Mouse (Mus musculus): Measurements from ENCODE around the gene Wwtr1. TPM values are rescaled to one million over a fixed set of nuclear protein-coding genes. Genes with fewer than 3 reads are reported as not detected.
A peak's percentile ranks its signal among the peaks of the same experiment; 100 is the strongest.

Wwtr1 gene
- polyA plus RNA-seq, 1 experiment, result 0.16 TPM

DNA sequence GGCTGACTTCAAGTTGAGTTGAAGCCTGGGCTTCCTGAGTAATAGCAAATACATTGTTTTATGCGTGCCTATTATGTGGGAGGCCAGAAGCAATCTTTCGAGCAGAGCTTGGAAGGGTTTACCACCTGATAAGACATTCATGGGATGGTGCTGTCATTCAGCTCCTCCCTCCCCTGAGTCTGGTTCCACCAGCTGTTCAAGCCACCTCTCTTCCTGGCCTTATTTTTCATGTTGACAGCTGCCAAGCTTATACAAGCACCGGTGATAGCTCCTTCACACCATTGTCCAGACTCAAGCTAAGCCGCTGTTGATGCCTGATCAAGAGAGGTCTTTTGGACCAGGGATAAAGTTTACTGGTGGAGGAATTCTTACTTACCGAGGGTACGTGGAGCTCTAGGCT, 10.3 kb upstream of the Wwtr1 start:
- no peak overlapping the region for H3K4me3 ChIP-seq (ENCODE audit: insufficient read depth, low read length)
- H3K4me1 ChIP-seq (ENCODE audit: control insufficient read depth, insufficient read depth, low read length), result no peaks in the 10 kb centered on the region
- TF ChIP-seq CTCF (IDR thresholded peaks at IDR 0.05; ENCODE audit: low read depth, low read length) (no peak), POLR2A (IDR thresholded peaks at IDR 0.05; ENCODE audit: borderline replicate concordance, low read depth, low read length) (no peak)
- H3K27ac ChIP-seq (ENCODE audit: insufficient read depth, low read depth, low read length), result no peak overlapping the region

DNA sequence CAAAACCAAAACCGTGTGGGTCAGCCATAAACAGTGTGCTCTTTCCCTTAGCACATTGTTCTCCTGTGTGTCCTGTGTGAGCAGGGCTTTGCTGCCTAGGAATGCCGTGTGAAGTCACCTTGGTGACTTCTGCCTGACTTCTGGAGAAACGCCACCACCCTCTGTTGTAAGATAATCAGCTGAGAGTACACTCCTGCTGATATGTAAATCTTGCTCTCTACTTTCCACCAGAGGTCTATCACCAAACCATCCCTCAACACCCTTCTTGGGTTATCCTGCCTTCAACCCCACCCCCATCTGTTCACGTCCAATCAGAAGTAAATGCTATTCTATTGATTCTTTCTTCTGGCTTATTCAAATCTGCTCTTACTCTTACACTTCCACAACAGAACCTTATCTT, 7.8 kb upstream of the Wwtr1 start:
- H3K4me1 ChIP-seq (ENCODE audit: control insufficient read depth, insufficient read depth, low read length), result no peaks in the 10 kb centered on the region
- no peak overlapping the region for H3K4me3 ChIP-seq (ENCODE audit: insufficient read depth, low read length)
- TF ChIP-seq POLR2A (IDR thresholded peaks at IDR 0.05; ENCODE audit: borderline replicate concordance, low read depth, low read length) (no peak), CTCF (IDR thresholded peaks at IDR 0.05; ENCODE audit: low read depth, low read length) (no peak)
- H3K27ac ChIP-seq (ENCODE audit: insufficient read depth, low read depth, low read length), result no peak overlapping the region

DNA sequence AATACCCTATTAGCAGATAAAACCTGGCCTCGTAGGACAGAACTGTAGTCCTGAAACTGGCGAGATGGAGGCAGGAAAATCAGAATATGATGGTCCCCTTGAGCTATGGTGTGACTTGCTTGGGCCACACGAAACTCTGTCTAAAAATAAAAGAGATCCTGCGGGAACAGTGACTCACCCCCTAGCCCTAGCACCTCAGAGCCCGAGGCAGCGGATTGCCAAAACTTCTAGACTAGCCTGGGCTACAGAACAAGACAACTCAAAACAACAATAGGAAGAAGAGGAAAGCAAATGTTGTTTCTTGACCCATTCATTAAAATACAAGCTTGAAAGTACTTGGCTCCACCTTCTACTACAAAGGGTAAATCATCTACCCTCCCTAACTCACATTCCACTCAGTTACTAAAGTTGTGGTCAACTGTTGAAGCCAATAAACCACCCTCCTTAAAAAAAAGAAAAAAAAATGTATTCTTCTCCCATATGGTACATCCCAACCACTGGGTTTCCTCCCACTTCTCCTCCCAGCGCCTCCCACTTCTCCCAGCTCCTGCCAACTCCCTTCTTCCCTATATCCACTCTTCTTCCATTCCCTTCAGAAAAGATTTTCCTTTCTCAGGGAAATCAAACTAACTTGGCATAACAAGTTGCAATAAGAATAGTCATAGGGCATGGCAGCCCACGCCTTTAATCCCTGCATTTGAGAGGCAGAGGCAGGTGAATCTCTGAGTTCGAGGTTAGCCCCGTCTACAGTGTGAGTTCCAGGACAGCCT, 4.9 kb upstream of the Wwtr1 start:
- no peak for TF ChIP-seq POLR2A (IDR thresholded peaks at IDR 0.05; ENCODE audit: borderline replicate concordance, low read depth, low read length)
- Histone ChIP-seq H3K4me1 (ENCODE audit: control insufficient read depth, insufficient read depth, low read length) (no peaks in the 10 kb centered on the region), H3K4me3 (ENCODE audit: insufficient read depth, low read length) (no peak overlapping the region), H3K27ac (ENCODE audit: insufficient read depth, low read depth, low read length) (no peak overlapping the region)

DNA sequence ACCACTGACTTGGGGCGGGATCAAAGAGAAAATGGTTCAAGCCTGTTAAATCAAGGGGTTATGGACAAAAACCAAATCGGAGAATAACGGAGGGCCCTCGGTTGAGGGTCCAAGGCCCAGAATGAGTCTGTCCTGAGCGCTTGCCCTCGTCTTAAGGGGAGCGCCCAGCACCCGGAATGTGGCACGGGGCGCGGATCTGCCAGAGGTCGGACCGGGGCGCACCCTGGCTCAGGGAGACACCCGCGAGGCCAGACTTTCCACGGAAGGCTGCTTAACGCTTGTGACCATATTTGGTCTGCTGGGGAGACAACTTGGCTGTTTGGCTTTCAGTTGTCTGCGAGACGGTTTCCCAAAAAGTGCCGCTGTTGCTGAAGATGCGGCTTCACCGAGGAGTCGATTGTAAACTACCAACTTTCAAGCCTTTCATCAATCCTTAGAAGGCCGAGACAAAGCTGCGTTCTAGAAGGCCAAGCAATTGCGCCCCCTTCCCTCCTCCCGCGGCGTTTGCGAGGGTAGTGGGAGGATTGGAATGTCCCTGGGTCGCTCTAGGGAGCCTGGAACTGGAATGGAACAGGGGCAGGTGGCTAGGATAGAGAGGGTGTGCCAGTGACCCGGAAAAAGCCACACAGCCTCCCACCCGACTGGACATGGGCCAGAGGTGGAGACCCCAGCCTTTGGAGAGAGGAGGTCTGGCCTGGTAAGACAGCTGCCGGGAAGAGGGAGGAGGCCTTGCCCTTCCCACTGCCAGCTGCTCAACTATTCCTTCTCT, 530 bp upstream of the Wwtr1 start:
- H3K4me1 ChIP-seq (ENCODE audit: control insufficient read depth, insufficient read depth, low read length), result no peaks in the 10 kb centered on the region
- no peak for TF ChIP-seq CTCF (IDR thresholded peaks at IDR 0.05; ENCODE audit: low read depth, low read length)
- no peak for TF ChIP-seq POLR2A (IDR thresholded peaks at IDR 0.05; ENCODE audit: borderline replicate concordance, low read depth, low read length)
- H3K4me3 ChIP-seq (ENCODE audit: insufficient read depth, low read length), result peak overlapping the region; percentile 44
- H3K27ac ChIP-seq (ENCODE audit: insufficient read depth, low read depth, low read length), result no peak overlapping the region

DNA sequence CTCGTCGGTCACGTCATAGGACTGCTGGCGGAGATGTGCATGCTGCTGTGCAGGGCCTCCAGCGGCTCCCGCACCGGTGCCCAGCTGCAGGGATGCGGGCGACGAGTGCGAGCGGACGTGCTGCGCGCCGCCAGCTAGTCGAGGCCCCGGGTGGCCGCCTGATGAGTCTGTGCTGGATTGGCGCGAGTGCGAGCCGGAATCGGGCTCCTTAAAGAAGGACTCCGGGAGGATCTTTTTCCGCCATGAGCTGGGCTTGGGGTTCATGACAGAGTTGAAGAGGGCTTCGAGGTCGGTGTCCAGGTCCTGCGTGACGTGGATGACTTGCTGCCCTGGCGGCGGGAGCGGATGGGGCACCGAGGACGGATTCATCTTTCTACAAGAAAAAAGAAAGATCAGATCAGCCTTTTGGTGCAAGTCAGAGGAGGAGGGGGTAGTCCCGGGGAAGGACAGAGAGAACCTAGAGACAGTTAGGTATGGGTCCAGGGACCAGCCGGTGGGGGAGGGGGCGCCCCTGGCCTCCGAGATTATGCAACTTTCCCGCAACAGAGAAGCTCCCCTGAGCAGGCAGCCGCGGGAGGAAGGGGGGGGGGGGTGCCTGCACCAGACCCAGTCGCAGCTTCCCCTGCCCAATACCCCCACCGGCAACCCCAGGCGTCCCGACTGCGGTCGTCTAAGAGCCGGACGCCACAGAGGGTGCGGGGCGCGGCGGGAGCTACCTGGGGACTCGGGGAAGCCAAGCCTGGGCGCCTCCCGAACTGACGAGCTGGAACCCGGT, 638 bp downstream of the Wwtr1 start:
- Histone ChIP-seq H3K4me3 (ENCODE audit: insufficient read depth, low read length) (peak overlapping the region; percentile 44), H3K27ac (ENCODE audit: insufficient read depth, low read depth, low read length) (no peak overlapping the region)
- TF ChIP-seq POLR2A (IDR thresholded peaks at IDR 0.05; ENCODE audit: borderline replicate concordance, low read depth, low read length), result no peak
- TF ChIP-seq CTCF (IDR thresholded peaks at IDR 0.05; ENCODE audit: low read depth, low read length), result no peak

DNA sequence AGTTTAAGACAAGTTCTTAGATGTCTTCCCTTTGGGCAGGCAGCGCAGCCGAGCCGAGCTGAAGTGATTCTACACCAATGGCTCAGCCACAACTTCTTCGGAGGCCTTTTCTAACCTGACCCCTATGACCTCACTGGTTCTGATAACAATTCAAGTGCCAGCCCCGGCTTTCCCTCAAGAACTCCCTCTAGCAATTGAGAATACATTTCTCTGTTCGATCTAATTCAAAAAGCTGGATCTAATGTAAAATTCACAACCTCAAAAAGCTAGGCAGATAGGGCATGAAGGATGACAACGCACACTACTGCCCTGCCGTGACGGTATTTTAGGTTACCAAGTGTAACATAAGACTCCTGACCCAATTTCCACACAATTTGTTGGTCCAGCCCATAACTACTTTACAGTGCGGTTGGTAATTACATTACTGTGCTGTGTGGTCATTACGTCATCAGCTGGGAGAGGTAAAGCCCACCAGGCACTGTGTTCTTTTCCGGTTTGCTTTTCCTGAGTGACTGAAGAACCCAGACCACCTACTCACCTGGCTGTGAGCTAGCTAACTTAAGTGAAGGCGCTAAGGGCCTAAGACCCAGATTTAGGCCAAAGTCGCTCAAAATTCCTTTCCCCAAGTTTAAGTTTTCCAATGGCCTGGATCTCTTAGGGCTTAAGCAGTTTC, 1.7 kb downstream of the Wwtr1 start:
- H3K4me1 ChIP-seq (ENCODE audit: control insufficient read depth, insufficient read depth, low read length), result no peaks in the 10 kb centered on the region
- H3K27ac ChIP-seq (ENCODE audit: insufficient read depth, low read depth, low read length), result no peak overlapping the region
- TF ChIP-seq CTCF (IDR thresholded peaks at IDR 0.05; ENCODE audit: low read depth, low read length) (no peak), POLR2A (IDR thresholded peaks at IDR 0.05; ENCODE audit: borderline replicate concordance, low read depth, low read length) (no peak)
- no peak overlapping the region for H3K4me3 ChIP-seq (ENCODE audit: insufficient read depth, low read length)

More for the DNA sequence above, 638 bp downstream of the Wwtr1 start:
- H3K4me1 ChIP-seq (ENCODE audit: control insufficient read depth, insufficient read depth, low read length), result no peaks in the 10 kb centered on the region

DNA sequence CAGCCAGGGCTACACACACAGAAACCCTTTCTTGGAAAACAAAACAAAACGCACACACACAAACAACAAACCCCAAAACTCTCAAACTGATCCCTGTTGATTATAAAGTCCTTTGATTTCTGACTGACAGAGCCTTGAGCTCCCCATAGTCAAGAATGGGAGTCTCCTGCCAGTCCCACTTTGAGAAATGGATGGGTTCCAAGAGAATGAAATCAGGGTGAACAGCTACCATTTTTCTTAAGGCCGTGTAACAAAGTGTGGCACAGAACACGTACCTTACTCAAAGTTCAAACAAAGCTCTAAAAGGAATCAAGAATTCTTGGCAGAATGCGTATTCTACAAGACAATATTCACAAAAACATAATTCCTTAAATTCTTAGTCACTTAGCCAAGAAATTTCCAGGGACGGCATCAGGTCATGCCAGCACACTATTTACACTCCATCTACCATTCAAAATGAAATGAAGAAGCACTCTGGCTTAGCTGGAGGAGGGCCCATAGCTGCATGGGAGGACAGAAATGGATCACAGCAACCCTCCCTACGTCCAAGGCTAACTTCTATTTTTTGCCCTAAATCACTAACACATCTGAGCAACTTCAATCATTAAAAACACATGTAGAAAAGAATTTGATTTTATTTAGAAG, 3.3 kb downstream of the Wwtr1 start:
- no peak overlapping the region for H3K27ac ChIP-seq (ENCODE audit: insufficient read depth, low read depth, low read length)
- no peak for TF ChIP-seq POLR2A (IDR thresholded peaks at IDR 0.05; ENCODE audit: borderline replicate concordance, low read depth, low read length)
- H3K4me1 ChIP-seq (ENCODE audit: control insufficient read depth, insufficient read depth, low read length), result no peaks in the 10 kb centered on the region
- H3K4me3 ChIP-seq (ENCODE audit: insufficient read depth, low read length), result no peak overlapping the region

DNA sequence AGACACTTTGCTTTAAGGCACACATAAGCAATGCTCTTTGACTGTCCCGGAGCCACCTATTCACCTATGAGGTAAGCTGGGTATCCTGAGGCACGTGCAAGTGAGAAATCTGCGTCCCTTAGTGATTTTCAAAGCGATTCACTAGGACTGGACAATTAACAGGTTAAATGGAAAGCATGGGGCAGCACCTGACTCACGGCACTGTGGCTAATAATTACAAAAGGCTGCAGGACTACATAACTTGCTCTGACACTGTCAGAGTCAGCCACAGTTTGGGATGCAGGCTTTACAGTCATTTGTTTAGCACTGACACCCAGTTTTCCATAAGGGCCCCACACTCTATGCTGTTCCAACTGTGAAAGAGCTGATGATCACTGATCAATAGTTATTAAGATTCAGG, 9.1 kb downstream of the Wwtr1 start:
- Histone ChIP-seq H3K27ac (ENCODE audit: insufficient read depth, low read depth, low read length) (no peak overlapping the region), H3K4me1 (ENCODE audit: control insufficient read depth, insufficient read depth, low read length) (no peaks in the 10 kb centered on the region), H3K4me3 (ENCODE audit: insufficient read depth, low read length) (no peak overlapping the region)
- no peak for TF ChIP-seq CTCF (IDR thresholded peaks at IDR 0.05; ENCODE audit: low read depth, low read length)
- TF ChIP-seq POLR2A (IDR thresholded peaks at IDR 0.05; ENCODE audit: borderline replicate concordance, low read depth, low read length), result no peak

DNA sequence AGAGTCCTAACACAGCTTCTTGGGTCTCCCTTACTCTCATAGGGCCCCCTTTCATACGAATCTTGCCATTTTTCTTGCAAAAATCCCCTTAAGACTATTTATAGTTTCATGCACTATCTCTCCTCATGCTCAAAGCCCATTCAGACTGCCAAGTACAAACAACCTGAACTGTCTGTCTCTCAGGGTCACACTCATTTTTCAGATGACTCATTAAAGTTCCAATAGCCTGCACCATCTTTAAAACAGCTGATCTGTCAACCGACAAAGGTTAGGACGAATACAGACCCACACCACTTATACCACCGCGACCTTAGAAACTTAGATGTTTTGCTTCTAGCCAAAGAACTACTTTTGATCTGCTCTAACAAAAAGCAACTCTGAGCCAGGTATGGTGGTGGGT, 12.1 kb downstream of the Wwtr1 start:
- Histone ChIP-seq H3K4me1 (ENCODE audit: control insufficient read depth, insufficient read depth, low read length) (no peaks in the 10 kb centered on the region), H3K27ac (ENCODE audit: insufficient read depth, low read depth, low read length) (no peak overlapping the region), H3K4me3 (ENCODE audit: insufficient read depth, low read length) (no peak overlapping the region)
- TF ChIP-seq POLR2A (IDR thresholded peaks at IDR 0.05; ENCODE audit: borderline replicate concordance, low read depth, low read length) (no peak), CTCF (IDR thresholded peaks at IDR 0.05; ENCODE audit: low read depth, low read length) (no peak)
